Mouse (Mus musculus): ENCODE measurements around the gene Dido1. TPM values are rescaled to one million over a fixed set of nuclear protein-coding genes. Genes with fewer than 3 reads are reported as not detected.
"Not testable (repeated sequence)": the region's sequence is repeated elsewhere in the genome, so short reads cannot be mapped to it uniquely, and the experiment has no call there.

Dido1 gene
- polyA plus RNA-seq, 1 experiment = 24.7 TPM

- DNase-seq (ENCODE audit: low spot score) = no peak
Observed at GRCm38 (mm10) chr2:180724585-180725413, 15.0 kb upstream of the Dido1 start, which contains the start of gene Slc17a9. TSS of gene Slc17a9 (plus strand) at chr2:180725263.

- no peak for DNase-seq (ENCODE audit: low spot score)
Observed at GRCm38 (mm10) chr2:180723865-180724264, 14.1 kb upstream of the Dido1 start.

- DNase-seq (ENCODE audit: low spot score) = not testable (repeated sequence)
Observed at GRCm38 (mm10) chr2:180722748-180723147, 12.9 kb upstream of the Dido1 start.

- no peak for DNase-seq (ENCODE audit: low spot score)
Observed at GRCm38 (mm10) chr2:180712037-180712689, 2.4 kb upstream of the Dido1 start.

GRCm38 (mm10) chr2:180711527-180711926, 1.7 kb upstream of the Dido1 start:
- DNase-seq (ENCODE audit: low spot score) = no peak

- no peak for DNase-seq (ENCODE audit: low spot score)
Observed at GRCm38 (mm10) chr2:180710276-180711155, 717 bp upstream of the Dido1 start.

- no peak for DNase-seq (ENCODE audit: low spot score)
Observed at GRCm38 (mm10) chr2:180709023-180709922, 526 bp downstream of the Dido1 start.

- no peak for DNase-seq (ENCODE audit: low spot score)
Observed at GRCm38 (mm10) chr2:180705975-180706374, 3.8 kb downstream of the Dido1 start.

GRCm38 (mm10) chr2:180705066-180705465, 4.7 kb downstream of the Dido1 start:
- no peak for DNase-seq (ENCODE audit: low spot score)

- DNase-seq (ENCODE audit: low spot score) = no peak
Observed at GRCm38 (mm10) chr2:180704591-180704990, 5.2 kb downstream of the Dido1 start.

GRCm38 (mm10) chr2:180703645-180704359, 6.0 kb downstream of the Dido1 start:
- no peak for DNase-seq (ENCODE audit: low spot score)

GRCm38 (mm10) chr2:180703175-180703574, 6.6 kb downstream of the Dido1 start:
- no peak for DNase-seq (ENCODE audit: low spot score)

GRCm38 (mm10) chr2:180702701-180703149, 7.1 kb downstream of the Dido1 start:
- DNase-seq (ENCODE audit: low spot score) = no peak

GRCm38 (mm10) chr2:180701767-180702621, 7.8 kb downstream of the Dido1 start:
- peak; percentile 85 for DNase-seq (ENCODE audit: low spot score)

GRCm38 (mm10) chr2:180701053-180701766, 8.6 kb downstream of the Dido1 start:
- no peak for DNase-seq (ENCODE audit: low spot score)

- no peak for DNase-seq (ENCODE audit: low spot score)
Observed at GRCm38 (mm10) chr2:180700457-180700856, 9.3 kb downstream of the Dido1 start.

- DNase-seq (ENCODE audit: low spot score) = no peak
Observed at GRCm38 (mm10) chr2:180695176-180695575, 14.6 kb downstream of the Dido1 start.

GRCm38 (mm10) chr2:180692630-180693029, 17.2 kb downstream of the Dido1 start:
- DNase-seq (ENCODE audit: low spot score) = no peak

GRCm38 (mm10) chr2:180689841-180690240, 20.0 kb downstream of the Dido1 start:
- no peak for DNase-seq (ENCODE audit: low spot score)
